Mouse (Mus musculus): ENCODE data around the gene Eras.

Eras gene

DNA sequence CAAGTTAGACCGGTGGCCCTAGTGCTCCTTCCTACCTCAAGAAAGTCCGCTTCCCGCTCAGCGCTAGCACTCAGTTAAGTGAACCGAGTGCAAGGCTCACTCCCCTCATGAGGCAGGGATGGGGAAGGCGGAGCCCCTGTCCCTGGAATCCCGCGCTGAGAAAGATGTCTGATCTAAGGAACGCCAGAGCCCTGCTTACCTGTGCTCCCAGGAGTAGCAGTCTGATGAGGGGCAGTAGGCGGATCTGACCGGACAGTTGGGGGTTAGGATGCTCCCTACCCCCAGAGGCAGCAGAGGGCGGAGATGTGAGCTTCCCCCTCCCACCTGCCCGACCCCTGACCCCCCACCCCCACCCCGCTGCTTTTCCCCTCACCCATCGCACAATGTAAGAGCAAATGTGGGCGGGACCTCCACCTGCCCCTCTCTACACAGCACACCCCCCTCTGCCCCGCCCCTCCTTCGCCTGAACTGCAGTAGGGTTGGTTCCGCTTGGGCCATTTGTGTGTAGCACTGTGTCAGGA, at the start of gene Eras:
Gene Eras (minus strand): TSS at position 338 of the 521 bp plus-strand sequence.
- in situ Hi-C loops (cut with MboI, MseI), result no loop called here

DNA sequence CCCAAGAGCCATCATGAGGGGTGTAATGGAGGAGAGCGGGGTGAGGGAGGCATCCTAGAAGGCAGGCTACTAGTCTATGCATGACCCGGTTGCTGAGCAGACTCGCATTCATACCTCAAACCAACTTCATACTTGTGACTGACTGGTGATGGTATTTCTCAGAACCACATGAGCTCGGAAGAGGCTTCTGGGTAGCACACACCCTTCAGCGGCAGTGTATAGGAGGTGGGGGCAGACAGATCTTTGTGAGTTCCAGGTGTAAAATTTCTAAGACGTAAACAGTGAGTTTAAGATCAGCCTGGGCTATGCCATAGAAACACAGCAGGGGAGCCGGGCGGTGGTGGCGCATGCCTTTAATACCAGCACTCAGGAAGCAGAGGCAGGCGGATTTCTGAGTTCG, 49.5 kb upstream of the Eras start, which contains the start of gene Gata1:
Gene Gata1 (minus strand): TSS at position 180 of the 400 bp plus-strand sequence.
- in situ Hi-C loops (cut with MboI, MseI), result no loop called here

- in situ Hi-C loops (cut with MboI, MseI), result no loop called here
These were observed 42.9 kb upstream of the Eras start for GRCm38 (mm10) chrX:7971292-7971691.

- in situ Hi-C loops (cut with MboI, MseI), result no loop called here
These were observed 40.5 kb upstream of the Eras start for GRCm38 (mm10) chrX:7968899-7969298.

DNA sequence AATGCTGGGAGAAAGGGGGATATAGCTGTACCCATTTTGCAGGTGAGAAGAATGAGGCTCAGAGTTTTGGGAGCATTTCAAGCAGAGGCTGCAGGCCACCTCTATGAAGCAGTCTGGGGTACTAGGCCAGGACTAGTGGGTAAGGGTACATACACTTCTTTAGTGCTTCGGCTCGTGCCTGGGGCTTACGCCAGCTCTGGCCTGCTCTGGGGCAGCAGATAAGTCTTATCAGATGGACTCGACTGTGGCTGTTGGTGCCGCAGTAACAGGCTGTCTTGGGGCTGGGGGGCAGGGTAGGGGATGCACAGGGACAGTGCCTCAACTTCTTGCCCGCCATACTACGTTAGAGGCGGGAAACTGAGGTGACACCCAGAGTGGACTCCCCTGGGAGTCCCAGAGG, 39.8 kb upstream of the Eras start:
- in situ Hi-C loops (cut with MboI, MseI), result no loop called here

GRCm38 (mm10) chrX:7967596-7968201, 39.3 kb upstream of the Eras start:
- in situ Hi-C loops (cut with MboI, MseI), result no loop called here

DNA sequence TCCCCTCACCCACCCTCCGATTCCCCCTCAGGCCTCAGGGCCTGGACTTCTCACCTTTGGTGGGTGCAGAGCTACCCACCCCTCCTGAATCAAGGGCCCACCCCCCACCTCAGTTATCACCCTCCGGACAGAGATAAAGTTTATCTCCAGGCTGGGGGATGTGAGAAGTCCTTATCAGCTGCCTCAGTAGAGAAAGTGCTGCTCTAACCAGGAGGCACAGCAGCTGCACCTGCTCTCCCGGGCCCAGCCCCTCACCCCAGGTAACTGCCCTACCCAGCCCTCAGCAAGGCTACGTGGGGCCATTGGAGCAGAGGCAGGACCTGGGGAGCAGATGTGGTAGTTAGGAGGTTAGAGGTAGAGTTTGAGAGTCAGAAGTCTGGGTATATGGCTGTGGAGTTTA, 37.8 kb upstream of the Eras start:
- in situ Hi-C loops (cut with MboI, MseI), result no loop called here

DNA sequence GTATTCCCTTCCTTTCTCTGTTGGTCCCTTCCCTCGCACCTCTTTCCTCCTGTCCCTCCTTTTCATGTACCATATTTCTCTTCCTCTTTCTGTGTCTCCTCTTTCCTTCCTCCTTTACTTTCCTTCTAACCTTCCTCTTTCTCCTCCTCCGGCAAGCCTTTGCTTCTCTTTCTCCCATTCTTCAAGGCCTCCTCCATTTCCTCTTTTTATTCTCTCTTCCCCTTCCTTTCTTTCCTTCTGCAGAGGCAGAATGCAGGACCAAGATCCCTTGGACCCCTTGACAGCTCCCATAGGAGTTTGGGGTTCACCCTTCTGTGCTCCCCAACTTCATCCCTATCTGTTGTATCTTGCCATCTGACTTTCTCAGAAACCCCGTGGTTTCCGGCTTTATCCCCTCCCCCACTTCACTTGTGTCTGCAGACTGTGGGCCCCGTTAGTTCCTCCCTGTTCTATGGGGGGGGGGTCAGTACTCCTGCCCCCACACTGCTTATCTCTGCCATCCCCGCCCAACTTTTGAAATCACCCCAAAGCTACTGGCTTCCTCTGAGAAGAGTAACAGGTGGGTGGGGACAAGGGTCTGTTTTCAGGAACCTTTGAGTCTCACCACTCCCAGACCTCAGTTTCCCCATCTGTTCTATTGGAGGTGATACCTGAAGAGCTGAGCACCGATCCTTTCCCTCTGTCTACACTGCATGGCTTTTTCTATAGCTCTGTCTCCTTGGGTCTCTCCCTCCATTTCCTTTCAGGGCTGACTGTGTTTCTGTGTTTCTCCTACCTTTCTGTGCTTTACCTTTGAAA, 35.6 kb upstream of the Eras start:
- in situ Hi-C loops (cut with MboI, MseI), result no loop called here

DNA sequence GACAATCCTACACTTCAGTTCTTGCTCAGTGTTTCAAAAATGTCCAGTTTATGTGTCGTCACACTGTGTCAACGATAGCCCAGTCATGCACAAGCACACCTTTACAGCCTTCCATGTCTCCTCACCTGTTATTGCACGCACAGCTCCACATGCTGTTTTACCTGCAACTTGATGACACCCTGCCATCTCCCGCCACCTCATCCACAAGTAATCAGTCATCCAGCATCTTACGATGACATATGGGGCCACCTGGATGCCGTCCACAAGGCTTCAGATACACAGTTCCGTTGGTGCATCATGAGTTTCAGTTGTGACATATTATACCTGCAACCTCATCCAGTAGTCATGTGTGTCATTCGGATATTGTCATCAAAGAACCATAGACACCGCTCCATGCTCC, 30.5 kb upstream of the Eras start:
- in situ Hi-C loops (cut with MboI, MseI), result no loop called here

- in situ Hi-C loops (cut with MboI, MseI), result no loop called here
These were observed 21.7 kb upstream of the Eras start for GRCm38 (mm10) chrX:7950091-7950490.

GRCm38 (mm10) chrX:7947900-7948492, 19.6 kb upstream of the Eras start:
- in situ Hi-C loops (cut with MboI, MseI), result no loop called here

DNA sequence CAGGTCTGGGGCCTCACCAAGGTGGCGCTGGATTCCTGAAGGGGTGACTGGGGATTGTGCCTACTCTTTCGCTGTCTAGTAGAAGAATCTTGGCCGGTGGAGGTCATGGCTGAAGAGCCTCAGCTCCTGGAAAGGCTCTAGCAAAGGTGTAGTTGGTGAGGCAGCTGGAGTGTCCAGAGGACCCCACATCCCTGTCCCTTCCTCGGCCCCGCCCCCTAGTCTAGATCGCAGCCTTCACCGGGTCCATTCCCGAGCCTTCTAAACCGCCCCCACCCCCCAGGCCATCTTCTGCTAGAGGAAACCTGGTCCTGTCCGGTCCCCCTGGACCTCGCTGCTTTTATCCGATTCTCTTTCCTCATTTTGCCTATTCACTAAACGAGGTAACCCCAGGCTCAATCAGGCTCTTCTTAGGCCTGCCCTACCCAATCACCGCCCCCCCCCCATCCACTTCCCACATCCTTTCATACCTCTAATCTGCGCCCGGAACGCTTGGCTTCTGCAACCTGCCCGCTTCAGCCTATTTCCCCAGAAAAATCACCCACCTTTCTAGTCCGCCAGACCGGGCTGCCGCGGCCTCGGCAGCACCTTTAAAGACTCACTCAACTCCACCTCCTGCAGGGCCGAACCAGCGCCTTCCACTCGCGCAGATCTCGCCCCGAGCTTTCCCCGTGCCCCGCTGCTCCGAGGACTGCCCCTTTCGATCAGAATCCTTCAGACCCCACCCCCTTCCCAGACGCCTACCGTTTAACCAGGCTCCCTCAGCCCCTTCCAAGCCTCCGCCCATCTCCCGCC, 18.9 kb upstream of the Eras start, which contains the start of gene Hdac6:
Gene Hdac6 (minus strand): TSS at position 782 of the 792 bp plus-strand sequence.
- in situ Hi-C loops (cut with MboI, MseI), result no loop called here

GRCm38 (mm10) chrX:7945618-7946017, 17.2 kb upstream of the Eras start:
- in situ Hi-C loops (cut with MboI, MseI), result no loop called here

- in situ Hi-C loops (cut with MboI, MseI), result loop anchor here (5.0 kb wide), 1 partner anchor 85 kb away; no protein-coding TSS in a partner anchor
These were observed 9.3 kb upstream of the Eras start for GRCm38 (mm10) chrX:7937667-7938066.

GRCm38 (mm10) chrX:7936874-7937273, 8.5 kb upstream of the Eras start:
- in situ Hi-C loops (cut with MboI, MseI), result loop anchor here (5.0 kb wide), 1 partner anchor 85 kb away; no protein-coding TSS in a partner anchor

GRCm38 (mm10) chrX:7927116-7927515, 1.3 kb downstream of the Eras start:
- in situ Hi-C loops (cut with MboI, MseI), result no loop called here

DNA sequence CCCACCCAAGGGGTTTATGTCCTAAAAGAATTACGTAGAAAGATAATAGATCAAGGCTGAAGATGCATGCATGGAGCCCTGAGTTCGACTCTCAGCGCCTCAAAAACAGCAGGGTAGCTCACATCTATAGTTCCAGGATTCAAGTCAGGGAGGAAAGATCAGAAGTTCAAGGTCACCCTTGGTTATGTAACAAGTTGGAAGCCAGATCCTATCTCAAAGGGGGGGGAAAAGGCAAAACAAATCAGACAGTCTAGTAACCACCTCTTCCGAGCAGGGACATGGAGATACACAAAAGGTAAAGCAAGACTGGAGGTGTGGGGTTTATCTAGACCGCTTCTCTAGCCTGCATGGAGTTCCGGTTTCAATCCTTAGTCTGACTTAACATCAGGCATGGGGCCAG, 2.1 kb downstream of the Eras start:
- in situ Hi-C loops (cut with MboI, MseI), result no loop called here

DNA sequence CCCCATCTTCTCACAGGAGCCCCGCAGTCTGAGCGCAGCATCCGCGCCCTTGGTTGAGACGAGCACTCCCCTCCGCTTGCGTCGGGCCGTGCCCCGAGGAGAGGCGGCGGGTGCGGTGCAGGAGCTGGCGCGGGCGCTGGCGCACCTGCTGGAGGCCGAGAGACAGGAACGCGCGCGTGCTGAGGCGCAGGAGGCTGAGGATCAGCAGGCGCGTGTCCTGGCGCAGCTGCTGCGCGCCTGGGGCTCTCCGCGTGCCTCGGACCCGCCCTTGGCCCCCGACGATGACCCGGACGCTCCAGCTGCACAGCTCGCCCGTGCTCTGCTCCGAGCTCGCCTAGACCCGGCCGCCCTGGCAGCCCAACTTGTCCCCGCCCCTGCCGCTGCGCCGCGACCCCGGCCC, 6.4 kb downstream of the Eras start:
- in situ Hi-C loops (cut with MboI, MseI), result no loop called here

- in situ Hi-C loops (cut with MboI, MseI), result loop anchor here (10.0 kb wide), 1 partner anchor 95 kb away; the partner anchor contains the start of gene Glod5
These were observed 8.6 kb downstream of the Eras start, which contains the start of gene Pcsk1n for GRCm38 (mm10) chrX:7919601-7920383. Gene Pcsk1n (plus strand): TSS chrX:7919822.

- in situ Hi-C loops (cut with MboI, MseI), result loop anchor here (10.0 kb wide), 1 partner anchor 97 kb away; the partner anchor contains the start of gene Glod5
These were observed 10.4 kb downstream of the Eras start for GRCm38 (mm10) chrX:7917960-7918359.

All from T-helper 2 cell (primary cell).